Mouse (Mus musculus) myocyte (in vitro differentiated cells): ENCODE data around the gene Ccdc57.

Source experiments
- CEBPB ChIP-seq: IDR thresholded peaks from 2 replicates; pipeline ENCODE4 v1.6.1; 2011; ENCODE audit warnings: mild to moderate bottlenecking, moderate library complexity; ENCODE audit not compliant: poor library complexity, insufficient read depth, severe bottlenecking
- E2F4 ChIP-seq: IDR thresholded peaks from one replicate; pipeline ENCODE4 v1.6.1; 2011; ENCODE audit warnings: mild to moderate bottlenecking, control low read depth, moderate library complexity; ENCODE audit not compliant: insufficient read depth
- MAX ChIP-seq: IDR thresholded peaks from one replicate; pipeline ENCODE4 v1.6.1; 2011; ENCODE audit warnings: low read depth, mild to moderate bottlenecking, control low read depth
- MYOD1 ChIP-seq, 3 experiments: IDR thresholded peaks; one replicate each; pipeline ENCODE4 v1.6.1; 2011; ENCODE audit warnings: control low read depth in 2 of 3, low read depth in 2 of 3, mild to moderate bottlenecking in 2 of 3, moderate library complexity in 1 of 3; ENCODE audit not compliant: insufficient read length in 2 of 3, control insufficient read depth in 1 of 3
- MYOG ChIP-seq, 3 experiments: IDR thresholded peaks; one replicate each; pipeline ENCODE4 v1.6.1; 2011; ENCODE audit warnings: control low read depth in 2 of 3, low read depth in 2 of 3, mild to moderate bottlenecking in 2 of 3; ENCODE audit not compliant: insufficient read length in 2 of 3, control insufficient read depth in 1 of 3, insufficient read depth in 1 of 3
- POLR2A ChIP-seq: IDR thresholded peaks from one replicate; pipeline ENCODE4 v1.6.1; 2011; ENCODE audit warnings: low read depth, mild to moderate bottlenecking, control low read depth, moderate library complexity; ENCODE audit not compliant: insufficient read length
- POLR2AphosphoS2 ChIP-seq: IDR thresholded peaks from one replicate; pipeline ENCODE4 v1.6.1; 2011; ENCODE audit warnings: low read depth, control low read depth; ENCODE audit not compliant: insufficient read length
- SRF ChIP-seq: IDR thresholded peaks from one replicate; pipeline ENCODE4 v1.6.1; 2011; ENCODE audit warnings: low read depth; ENCODE audit not compliant: control insufficient read depth, insufficient read length
- TCF3 ChIP-seq: IDR thresholded peaks from one replicate; pipeline ENCODE4 v1.6.1; 2011; ENCODE audit warnings: low read depth, control low read depth; ENCODE audit not compliant: insufficient read length
- USF1 ChIP-seq: IDR thresholded peaks from one replicate; pipeline ENCODE4 v1.6.1; 2011; ENCODE audit warnings: low read depth, mild to moderate bottlenecking, control low read depth, moderate library complexity

DNA sequence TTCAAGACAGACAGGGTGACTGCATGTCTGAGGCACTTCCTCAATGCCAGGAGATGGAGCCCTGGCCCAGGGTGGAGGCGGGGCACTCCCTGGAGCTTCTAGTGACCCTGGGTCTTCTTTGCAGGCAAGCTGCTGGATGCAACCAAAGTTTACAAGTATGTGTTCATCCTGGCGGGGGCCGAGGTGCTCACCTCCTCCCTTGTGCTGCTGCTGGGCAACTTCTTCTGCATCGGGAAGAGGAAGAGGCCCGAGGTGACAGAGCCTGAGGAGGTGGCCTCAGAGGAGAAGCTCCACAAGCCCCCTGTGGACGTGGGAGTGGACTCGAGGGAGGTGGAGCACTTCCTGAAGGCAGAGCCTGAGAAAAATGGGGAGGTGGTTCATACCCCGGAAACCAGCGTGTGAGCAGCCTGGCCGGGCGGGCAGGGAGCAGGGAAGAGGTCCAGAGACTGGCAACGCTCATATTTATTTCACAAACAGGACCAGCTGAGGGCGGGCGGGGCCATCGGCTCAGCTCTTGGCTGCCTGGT is 25.1 kb upstream of the Ccdc57 start:
- TF ChIP-seq CEBPB = no peak
- no peak for TF ChIP-seq MYOD1 (IDR thresholded peaks at IDR 0.05; ENCODE audit: control insufficient read depth in 1 of 3, insufficient read length in 2 of 3, low read depth in 2 of 3)
- no peak for TF ChIP-seq TCF3
- no peak for TF ChIP-seq POLR2A
- TF ChIP-seq E2F4 = no peak
- peak in 1 of 3 experiments; percentile 21 for TF ChIP-seq MYOG (IDR thresholded peaks at IDR 0.05; ENCODE audit: control insufficient read depth in 1 of 3, insufficient read depth in 1 of 3, insufficient read length in 2 of 3, low read depth in 2 of 3)
- TF ChIP-seq USF1 = no peak
- no peak for TF ChIP-seq POLR2AphosphoS2
- no peak for TF ChIP-seq SRF
- no peak for TF ChIP-seq MAX
